Mouse (Mus musculus) Muller cell, postnatal 12 days (primary cell): Measurements from ENCODE around the gene H3f3b.

Experiments
- DNase-seq: peaks from one replicate; pipeline ENCODE4 v3.0.0-alpha.2; 2015; ENCODE audit errors: inconsistent ontology term

H3f3b gene

DNA sequence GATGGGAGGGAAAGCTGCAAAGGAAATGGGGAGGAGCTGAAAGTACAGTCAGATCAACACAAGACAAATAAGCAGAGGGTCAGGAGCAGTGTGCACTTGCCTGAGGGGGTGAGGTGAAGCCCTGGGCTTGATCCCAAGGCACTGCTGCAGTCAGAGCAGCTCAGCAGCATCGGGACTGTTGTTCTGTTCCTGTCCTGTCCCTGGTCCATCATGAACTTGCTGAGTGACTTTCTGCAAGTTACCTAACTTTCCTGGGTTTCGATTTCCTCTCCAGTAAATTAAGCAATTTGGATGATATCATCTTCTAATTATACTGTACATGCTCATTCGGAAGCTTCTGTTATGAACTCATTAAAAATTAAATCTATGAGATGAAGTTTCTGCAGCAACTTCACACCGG, at the start of gene H3f3b:
H3f3b (minus strand) TSS at position 207 of the 400 bp plus-strand sequence.
- DNase-seq = no peak

DNA sequence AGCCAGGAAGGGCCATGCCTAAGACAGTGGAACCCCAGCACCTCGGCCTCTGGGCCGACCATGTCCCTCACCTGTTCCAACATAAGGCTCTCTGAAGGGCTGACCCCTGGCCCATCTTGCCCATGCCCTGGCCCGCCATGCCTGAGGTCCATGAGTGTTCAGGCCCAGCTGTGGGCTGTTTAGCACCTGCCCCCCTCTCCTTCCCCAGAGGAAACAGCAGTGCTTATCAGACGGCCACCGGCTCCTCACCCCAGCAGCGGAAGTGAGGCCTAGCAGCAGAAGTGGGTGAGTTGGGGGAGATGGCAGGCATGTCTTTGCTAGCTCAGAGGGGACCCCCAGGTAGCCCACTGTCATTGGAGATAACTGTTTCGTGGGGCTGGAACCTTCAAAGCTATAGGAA, 49.1 kb upstream of the H3f3b start:
- DNase-seq = no peak

DNA sequence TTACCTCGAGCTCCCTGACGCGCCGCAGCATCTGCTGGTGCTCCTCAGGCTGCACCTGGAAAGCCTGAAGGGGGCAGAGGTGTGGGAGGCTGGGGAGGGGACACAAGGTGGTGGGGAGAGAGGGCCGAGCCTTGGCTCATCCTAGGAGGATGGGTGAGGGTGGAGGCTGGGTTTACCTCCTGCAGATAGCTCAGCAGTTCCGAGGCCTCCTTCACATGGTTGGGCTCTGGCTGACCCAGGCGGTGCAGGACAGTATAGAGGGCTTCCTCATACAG, 48.4 kb upstream of the H3f3b start:
- DNase-seq = no peak

DNA sequence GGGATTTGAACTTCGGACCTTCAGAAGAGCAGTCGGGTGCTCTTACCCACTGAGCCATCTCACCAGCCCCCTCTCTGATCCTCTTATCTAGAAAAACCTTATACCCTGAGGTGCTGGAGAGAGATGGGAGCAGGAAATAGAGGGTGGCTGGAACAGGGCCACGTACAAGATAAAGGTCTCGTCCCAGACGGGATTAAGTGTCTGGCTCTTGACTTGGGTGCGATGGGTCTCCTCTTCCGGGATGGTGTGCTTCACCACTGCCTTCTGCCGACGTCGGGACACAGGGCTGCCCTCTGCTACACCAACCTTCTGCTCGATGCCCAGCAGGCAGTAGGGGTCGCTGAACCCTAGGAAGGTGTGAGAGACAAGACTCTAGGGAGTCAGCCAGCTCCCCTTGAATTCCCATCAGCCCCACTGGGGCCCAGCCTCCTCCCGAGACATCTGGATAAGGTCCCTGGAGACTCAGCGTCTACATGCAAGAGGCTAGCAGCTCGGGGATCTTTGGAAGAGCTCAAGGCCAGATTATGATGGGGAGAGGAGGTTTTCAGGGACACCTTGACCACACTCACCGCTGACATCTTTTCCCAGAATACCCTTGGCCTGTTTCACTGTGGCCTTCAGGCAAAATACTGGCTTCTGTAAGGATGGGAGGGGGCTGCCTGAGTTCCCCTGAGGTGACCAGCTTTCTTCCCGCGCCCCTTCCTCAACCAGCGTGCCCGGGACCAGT, 47.9 kb upstream of the H3f3b start:
- DNase-seq = no peak

DNA sequence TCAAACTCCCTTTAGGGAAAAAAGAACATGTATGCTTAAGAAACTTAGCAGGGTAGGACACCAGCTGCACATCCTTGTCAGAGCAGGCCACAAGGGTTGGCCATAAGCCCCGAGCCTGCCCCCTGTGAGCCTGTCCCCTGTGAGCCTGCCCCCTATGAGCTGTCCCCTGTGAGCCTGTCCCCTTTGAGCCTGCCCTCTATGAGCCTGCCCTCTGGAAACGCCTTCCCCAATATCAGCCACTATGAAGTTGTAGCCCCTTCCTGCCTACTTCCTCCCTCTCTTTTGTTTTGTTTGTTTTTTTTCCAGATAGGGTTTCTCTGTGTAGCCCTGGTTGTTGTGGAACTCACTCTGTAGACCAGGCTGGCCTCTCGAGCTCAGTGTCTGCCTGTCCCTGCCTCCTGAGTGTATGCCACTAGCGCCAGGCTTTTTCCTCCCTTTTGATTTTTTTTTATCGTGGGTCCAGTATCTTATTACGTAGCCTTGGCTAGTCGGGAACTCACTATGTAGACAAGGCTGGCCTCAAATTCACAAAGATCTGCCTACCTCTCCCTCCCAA, 46.8 kb upstream of the H3f3b start:
- DNase-seq = no peak

DNA sequence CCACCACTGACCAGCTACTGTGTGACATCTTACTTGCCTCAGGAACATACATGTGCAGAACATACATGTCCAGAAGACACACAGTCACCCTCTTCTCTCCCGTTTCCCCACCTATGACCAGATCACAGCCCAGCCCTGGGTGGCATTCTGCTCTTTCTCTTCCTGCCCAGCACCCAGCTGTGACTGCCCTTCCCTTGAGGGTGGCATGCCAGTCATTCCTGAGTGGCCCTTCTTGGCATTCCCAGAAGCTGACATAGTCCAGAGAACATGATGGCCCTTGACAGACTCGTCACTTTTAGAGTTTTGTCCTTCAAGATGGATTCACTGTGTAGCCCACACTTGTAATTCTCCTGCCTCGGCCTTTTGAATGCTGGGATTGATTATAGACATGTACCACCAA, 44.8 kb upstream of the H3f3b start:
- no peak for DNase-seq

DNA sequence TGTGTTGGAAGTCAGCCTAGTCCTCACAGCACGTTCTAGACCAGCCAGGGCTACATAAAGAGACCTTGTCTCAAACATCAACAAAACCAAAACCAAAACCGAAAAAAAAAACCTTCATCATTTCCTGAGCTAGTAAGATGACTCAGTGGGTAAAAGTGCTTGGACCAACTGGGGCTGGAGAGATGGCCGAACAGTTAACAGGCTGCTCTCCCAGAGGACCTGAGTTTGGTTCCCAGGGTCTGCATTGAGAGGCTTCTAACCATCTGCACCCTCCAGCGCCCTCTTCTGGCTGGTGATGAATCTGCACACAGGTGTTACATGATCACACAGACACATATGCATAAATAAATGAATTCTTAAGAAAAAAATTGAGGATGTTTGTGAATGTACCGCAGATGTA, 43.7 kb upstream of the H3f3b start:
- DNase-seq = peak; percentile 24

DNA sequence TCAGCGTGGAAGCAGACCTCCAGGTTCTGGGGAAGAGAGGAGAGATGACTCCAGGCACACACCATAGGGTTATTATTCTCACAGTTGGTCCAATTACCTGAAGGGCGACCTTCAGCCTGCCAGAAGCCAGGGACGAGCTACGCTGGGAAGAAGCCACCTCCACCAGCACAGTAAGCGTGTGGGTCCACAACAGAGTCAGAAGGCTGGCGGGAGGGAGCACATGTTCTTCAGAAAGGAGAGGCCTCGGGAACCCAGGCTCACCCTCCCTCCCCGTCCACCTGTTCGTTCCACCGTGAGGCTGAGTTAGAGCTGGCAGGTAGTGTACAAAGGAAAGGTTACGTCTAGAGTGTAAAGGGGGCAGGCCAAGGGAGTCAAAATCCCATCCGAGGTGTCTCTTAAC, 37.6 kb upstream of the H3f3b start:
- DNase-seq = no peak

DNA sequence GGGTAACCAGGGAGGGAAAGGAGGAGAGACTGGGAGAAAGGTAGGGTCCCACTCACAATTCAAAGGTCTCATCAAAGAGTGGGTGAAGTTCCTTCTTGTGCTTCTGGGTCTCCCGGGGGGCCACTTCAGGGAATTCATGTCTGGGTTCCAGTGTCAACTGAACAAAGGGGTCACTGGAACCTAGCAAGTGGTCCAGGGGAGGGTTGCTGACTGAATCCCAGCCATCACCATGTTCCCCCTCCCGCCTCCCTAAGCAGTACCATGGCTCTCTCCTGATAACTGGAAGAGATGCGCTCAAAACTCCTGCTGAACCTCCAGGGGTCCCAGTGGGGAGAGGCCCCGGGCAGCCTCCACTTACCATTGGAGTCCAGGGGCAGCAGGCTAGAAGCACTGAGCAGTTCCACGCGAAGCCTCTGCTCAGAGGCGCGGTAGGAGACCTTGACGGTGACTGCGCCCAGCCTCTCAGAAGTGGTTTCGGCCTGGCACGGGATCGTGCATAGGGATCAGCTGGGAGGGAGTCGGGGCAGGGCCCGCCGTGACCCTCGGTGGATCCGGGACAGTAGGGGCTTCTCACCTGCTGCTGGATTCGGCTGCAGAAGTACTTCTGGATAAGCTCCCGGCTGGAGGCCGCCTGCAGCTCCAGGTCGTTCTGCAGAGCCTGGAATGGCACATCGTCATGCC, 36.6 kb upstream of the H3f3b start:
- DNase-seq = no peak

DNA sequence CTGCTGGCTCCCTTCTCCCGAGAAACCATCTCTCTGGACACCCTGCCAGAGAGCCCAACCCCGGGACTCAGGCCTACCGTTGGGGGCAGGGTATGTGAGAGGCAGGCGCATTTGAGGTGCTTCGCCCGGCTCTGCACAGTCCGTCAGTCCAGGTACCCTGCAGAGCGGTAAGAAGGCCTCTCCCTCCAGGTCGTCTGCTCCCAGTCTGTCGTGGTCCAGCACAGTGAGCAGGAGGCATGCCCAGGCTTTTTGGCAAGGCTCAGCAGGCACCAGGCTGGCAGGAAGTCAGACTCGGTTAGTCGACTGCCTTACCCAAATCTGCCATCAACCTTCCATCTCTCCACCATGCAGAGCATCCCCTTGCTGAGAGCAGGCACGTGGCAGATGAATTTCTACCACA, 35.8 kb upstream of the H3f3b start:
- DNase-seq = peak; percentile 22

DNA sequence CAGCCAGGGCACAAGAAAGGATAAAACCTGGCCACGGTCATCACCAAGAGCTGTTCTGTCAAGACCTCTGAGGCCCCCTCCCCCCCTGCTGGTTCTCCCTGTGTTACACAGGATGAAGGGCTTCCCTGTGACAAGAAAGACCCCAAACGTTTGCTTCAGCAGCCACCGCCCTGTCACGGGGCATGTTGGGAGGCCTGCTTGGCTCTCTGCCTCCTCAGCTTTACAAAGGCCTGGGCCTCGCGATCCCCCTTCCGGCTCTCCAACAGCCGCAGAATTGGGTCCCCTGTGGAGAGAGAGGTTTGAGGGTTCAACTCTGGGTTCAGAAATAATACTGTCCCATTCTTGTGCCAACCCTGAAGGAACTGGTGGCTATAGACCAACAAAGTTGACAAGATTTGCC, 34.8 kb upstream of the H3f3b start:
- no peak for DNase-seq

DNA sequence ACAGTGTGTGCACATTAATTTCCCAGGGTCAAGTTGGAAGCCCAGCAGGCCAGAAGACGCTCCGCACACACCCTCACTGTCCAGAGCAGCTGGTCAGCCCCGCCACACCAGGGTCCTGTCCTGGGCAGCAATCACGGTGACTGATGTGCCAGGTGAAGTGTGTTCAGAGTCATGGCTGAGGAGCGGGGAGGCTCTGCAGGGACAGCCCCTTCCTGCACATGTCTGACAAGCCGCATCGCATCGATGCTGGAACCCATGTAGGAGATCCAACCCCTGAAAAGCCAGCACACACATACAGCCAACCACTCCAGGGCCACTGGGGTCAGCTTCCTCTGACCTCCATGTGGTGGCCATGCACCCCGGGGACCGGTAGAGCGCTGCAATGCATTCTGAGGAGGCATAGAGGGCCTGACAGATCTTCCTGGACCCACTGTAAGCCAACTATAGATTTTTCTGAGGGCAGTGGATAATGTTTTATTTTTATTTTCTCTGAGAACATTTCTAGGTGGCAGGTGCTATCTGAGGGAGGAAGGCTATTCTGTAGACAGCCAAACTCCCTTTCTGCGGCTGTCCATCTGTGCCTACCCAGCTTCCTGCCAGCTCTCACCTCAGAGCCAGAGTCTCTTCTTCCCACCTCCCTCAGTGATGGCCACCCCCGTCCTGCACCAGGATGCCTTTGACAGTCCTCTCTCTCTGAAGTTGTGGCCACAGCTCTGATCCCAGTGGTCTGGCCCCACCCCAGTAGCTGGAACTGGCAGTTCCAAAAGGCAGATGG, 34.1 kb upstream of the H3f3b start:
- no peak for DNase-seq

DNA sequence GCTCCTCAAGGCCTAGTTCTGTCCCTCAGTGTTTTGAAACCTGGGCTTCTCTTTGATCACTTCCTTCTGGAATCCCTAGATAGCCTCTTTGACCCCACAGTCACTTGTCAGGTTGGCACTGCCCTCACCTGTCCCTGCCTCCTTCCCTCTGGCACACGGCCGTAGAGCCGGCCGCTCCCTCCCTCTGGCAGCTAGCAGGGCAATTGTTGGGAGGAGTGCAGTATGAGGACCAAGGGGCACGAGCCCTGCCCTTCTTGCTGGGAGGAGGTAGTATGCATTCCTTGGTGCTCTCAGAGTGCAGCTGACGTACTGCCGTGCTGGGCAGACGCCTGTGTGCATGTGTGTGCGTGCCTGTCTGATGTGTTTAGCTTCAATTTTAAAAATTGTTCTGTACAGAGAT, 32.8 kb upstream of the H3f3b start:
- no peak for DNase-seq

DNA sequence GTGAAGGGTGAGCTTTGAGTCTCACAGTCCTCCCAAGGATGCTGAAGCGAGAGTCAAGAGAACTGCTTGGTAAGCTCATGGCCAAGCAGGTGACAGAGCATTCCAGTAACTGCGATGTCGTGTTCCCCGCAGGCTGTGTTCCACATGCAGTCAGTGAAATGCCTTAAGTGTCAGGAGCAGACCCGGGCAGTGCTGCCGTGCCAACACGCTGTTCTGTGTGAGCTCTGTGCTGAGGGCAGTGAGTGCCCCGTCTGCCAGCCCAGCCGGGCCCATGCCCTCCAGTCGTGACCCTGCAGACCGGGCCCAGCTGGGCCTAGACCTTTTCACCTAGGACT, 31.9 kb upstream of the H3f3b start:
- DNase-seq = no peak

DNA sequence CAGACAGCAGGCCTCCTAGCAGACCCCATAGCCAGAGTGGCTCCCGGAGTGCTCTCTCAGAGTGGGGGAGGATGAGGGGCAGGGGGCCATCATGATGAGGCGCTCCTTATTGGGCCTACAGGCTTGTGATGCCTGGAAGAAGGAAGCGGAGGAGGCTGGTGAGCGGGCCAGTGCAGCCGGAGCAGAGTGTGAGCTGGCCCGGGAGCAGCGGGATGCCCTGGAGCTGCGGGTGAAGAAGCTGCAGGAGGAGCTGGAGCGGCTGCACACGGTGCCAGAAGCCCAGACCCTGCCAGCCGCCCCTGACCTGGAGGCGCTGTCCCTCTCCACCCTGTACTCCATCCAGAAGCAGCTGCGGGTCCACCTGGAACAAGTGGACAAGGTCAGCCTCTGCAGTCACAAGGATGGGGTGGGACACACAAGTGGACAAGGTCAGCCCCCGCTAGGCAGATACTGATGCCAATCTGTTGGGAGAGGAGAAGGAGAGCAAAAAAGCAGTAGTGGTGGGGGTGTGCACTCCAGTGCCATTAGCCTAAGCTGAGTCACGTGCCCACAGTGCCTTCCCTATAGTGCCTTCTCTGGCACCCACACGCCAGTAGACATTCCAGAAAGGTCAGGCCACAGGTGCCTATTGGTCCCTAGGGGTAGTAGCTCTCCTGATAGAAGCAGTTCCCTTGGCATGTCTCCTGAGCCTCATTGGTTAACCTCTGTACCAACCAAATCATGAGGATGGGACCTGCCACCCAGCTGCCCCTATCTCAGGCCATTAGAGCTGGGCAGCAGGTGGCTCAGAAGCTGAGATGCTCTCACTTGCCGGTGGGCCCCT, 31.3 kb upstream of the H3f3b start:
- no peak for DNase-seq

DNA sequence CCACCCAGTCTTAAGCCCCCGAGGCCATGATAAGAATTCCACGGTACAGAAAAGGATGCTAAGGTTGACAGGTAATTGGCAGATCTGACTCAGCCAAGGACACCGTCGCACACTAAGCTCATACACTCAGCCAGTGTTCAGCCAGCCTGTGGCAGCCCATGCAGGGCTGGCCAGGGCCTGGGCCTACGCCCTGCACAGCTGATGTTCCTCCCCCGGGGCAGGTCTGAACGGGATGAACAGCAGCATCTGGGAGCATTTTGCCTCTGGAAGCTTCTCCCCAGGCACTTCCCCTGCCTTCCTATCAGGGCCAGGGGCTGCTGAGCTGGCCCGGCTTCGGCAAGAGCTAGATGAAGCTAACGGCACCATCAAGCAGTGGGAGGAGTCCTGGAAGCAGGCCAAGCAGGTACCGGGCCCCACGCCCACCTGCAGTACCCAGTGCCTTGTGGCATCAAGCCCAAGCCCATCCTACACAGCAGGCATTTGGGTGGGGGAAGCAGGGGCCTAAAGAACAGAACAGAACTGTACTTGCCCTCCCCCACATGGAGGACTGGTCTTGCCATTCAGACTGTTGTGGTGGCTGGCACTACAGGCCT, 30.4 kb upstream of the H3f3b start:
- no peak for DNase-seq

DNA sequence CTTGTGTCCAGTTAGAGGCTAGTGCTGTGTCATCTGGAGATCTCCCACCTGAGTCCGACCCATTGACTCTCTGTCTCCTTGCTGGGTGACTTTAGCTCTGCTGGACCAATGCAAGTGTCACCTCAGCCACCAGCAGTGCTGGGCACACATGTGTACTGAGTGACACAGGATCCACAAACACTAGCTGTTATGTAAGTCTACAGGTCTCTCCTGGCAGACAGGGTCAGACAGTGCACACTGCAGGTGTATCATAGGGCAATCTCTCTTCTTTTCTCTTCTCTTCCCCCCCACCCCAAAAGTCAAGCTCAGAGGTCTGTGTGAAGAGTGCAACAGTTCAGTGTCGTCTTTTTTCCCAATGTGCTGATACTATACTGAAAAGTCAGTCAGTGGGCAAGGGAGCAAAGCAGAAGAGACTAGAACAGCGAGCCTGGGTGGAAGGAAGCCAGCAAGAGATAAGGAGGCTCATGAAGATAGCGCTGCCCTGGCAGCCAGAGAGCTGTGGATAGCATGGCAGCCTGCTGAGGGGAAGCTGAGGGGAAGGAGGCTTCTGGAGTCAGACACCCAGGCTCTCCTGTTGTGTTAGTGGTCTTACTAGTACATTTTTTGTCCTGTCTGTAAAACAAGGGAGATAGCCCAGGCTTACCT, 29.6 kb upstream of the H3f3b start:
- no peak for DNase-seq

DNA sequence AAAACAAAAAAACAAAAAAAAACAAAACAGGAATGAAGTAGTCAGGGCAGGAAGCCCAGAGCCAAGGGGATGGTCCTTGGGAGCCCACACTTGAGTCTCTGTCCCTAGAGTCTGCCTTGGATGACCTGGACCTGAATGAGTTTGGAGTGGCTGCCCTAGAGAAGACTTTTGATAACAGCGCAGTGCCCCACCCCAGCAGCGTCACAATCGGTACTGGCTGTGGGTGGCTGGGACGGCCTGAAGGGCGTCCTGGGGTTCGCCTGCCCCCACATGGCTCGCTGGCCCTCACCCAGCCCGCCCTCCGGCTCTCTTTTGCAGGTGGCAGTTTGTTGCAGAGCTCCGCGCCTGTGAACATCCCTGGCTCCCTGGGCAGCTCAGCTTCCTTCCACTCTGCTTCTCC, 28.1 kb upstream of the H3f3b start:
- DNase-seq = no peak

DNA sequence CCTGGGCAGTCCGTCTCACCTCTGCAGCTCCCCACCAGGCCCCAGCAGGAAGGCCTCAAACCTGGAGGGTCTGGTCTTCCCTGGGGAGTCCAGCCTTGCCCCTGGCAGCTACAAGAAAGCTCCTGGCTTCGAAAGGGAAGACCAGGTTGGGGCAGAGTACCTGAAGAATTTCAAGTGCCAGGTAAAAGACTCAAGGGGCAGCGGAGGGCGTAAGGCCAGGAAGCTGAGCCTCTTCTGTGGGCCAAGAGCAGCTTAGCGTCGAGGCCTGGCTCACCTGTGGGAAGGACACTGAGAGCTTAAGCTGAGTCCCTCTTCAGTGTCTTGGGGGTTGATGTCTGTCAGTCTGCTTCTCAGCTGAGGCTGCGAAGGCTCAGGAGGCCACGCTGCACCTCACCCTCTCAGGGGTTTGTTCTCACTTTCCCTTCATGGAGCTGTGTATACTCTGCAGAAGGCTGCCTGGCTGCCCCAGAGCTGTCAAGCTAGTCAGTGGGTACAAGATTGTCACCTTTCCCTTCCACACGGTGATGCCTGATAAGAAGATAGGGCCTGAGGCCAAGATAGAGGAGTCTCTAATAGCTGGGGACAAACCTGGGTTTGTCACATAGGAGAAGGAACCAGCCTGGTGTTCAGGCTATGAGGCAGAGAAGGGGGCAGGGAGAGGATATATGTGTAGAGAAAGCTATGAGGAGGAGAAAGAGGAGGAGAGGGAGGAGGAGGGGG, 25.9 kb upstream of the H3f3b start:
- DNase-seq = no peak

DNA sequence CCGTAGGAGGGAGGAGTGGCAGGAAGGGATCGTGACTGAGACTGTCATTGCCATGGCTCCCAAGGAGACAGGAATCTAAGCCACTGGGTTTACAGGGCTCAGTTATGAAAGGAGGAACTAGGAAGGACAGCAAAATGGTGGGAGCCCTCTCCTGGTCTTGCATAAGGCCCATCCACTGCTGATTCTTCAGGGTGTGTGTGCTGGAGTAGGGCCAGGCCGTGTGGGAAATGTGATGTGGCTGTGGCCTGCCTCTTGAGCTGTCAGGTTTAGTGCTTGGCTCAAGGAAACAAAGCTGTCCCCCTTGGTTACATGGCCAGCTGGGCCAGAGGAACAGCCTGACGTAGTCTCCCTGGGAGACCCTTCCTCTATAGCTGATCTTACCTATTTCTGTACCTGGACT, 22.4 kb upstream of the H3f3b start:
- DNase-seq = no peak

DNA sequence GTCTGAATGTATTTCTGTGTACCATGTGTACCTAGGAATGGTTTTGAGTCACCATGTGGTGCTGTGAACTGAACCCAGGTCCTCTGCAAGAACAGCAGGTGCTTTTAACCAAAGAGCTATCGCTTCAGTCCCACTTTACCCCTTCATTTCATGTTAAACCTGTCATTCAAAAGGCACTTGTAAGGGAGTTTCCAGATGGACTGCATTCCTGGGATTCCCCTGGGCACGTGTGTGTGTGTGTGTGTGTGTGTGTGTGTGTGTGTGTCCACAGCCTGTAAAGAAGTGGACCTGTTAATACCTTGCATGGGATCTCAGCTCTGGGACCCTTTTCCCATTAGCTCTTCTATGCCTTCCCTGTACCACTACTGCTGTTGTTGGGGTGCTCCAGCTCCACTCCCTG, 21.8 kb upstream of the H3f3b start:
- DNase-seq = no peak
